Mouse (Mus musculus) thymus, postnatal 10 days (tissue): ENCODE data around the gene Ccdc3.
"Not testable (repeated sequence)": the region's sequence is repeated elsewhere in the genome, so short reads cannot be mapped to it uniquely, and the experiment has no call there.

ENCODE experiments used
- DNase-seq, 2 experiments: peaks; one replicate each; pipeline ENCODE4 v3.0.0; 2021; ENCODE audit warnings: low spot score in 2 of 2

The Ccdc3 gene

GRCm38 (mm10) chr2:5214581-5214980 is 77.0 kb downstream of the Ccdc3 start:
- DNase-seq, result no peak

DNA sequence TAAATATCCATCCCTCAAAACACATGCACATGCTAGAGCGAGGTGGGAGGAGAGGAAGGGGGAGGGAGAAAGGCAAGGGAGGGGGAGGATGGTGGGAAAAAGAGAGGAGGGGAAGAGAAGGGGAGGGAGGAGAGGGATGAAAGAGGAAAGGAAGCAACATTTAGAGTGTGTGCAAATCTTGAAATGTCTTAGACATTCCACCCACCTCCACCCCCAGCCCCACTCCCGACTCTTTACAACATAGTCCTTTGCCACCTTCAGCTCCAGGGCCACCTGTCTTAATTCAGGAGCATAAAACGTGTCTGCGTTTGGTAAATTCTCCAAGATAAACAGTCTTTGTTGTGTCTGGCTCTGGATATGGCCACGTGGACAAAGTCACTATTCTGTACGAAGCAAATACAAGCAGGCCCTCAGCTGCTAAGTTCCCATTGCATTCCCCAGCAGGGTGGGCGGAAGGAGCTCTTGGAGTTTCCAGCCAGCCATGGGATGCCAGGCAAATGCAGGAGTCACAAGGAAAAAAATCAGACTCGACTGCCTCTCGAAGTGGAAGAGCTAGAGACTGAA is 77.8 kb downstream of the Ccdc3 start:
- no peak for DNase-seq

GRCm38 (mm10) chr2:5219206-5219605 is 81.6 kb downstream of the Ccdc3 start:
- no peak for DNase-seq

- DNase-seq, result no peak
Observed at GRCm38 (mm10) chr2:5219847-5220375, 82.3 kb downstream of the Ccdc3 start.

GRCm38 (mm10) chr2:5222571-5222970 is 85.0 kb downstream of the Ccdc3 start:
- no peak for DNase-seq

DNA sequence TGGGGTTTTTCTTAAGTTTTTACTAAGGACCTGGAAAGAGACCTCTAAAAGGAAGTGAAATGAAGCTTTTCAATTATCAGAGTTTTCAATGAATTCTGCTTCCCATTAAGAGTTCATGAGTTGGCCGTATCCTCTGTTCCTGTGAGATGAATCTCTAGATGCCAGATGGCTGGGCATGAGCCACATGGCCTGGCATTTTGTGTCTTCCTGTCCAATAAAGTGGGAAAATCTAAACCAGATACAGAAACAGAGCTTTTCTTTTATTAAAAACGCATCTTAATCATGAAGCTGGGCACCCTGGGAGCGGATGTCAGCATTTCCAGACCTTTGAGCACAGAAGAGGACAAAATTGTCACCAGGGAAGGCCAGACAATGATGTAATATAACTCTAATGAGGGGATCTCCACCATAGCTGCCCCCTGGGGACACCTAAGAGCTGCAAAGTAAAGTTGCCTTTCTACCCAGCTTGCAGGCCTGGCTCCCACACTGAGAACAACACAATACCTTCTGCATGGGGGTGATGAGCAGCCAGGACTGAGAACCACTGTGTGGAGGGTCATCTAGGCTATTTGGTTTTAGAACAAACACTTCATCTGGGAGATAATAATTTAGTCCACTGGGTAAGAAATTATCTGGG is 99.4 kb downstream of the Ccdc3 start:
- no peak for DNase-seq

- no peak for DNase-seq
Observed at GRCm38 (mm10) chr2:5237870-5238269, 100.3 kb downstream of the Ccdc3 start.

DNA sequence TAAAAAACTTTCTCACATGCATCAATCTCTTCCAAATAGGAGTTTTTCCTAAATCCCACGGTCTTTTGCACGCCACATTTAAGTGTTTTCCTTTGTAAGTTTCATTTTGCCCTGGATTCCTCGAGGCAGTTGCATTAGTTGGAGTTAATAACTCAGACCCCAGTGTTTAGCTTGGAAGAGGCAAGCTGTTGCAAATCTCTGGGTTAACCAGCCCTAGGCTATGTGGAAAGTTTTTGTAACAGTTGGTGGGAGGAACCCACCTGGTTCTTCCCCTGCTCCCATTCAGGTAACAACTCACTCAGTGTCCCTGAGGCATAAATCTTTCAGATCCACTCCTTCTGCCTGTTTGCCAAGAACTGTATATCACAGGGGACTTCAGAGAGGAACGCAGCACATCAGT is 101.9 kb downstream of the Ccdc3 start:
- DNase-seq, result no peak

DNA sequence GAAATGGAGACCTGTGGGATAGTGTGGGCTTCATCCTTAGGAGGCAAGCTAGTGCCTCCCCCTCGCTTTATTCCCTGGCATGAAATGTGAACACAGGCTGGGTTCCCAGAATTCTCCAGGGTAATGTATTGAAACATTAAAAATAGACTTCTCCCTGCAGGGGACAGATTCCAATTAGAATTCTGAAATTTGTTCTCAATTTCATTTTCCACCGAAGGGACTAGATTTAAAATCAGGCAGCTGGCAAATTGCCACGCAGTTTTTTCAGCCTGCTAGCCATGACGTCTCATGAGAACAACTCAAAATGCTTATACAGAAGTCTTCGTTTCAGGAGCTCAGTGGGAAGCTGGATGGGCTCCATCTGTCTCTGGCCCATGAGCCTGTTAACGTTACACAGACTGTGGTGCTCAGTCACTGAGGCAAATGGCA is 103.9 kb downstream of the Ccdc3 start:
- no peak for DNase-seq

GRCm38 (mm10) chr2:5249199-5249598 is 111.6 kb downstream of the Ccdc3 start:
- not testable (repeated sequence) for DNase-seq

GRCm38 (mm10) chr2:5249969-5250368 is 112.4 kb downstream of the Ccdc3 start:
- no peak for DNase-seq

GRCm38 (mm10) chr2:5258250-5258649 is 120.7 kb downstream of the Ccdc3 start:
- DNase-seq, result no peak

DNA sequence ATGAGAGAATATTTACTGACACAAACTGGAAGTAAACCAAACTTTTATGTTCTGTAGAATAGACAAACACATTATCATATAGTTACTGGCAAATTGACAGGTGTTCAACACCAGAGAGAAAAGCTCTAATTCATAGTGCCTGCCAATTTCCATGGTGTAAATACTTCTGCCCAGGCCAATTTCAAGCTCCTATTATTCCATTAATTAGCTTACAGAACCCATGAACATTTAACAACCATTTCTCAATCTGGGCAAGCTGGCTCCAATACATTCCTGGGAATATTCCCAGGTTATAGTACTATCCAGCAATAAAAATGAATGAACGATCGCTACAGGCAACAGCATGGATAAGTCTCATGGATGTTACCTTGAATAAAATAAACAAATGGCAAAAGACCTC is 124.7 kb downstream of the Ccdc3 start:
- no peak for DNase-seq

DNA sequence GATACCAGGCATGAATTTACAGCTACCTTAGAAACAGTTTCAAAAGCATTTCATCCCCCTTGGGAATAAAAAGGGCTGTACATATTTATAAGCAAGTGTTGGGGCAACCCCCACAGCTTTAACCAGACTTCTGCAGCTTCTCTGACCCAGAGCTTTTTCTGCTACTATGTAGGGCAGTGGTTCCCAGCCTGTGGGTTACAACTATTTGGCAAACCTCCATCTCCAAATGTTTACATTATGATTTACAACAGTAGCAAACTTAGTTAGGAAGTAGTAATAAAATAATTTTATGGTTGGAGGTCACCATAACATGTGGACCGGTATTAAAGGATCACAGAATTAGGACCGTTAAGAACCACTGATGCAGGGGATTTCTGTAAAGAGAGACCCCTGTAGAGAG is 130.4 kb downstream of the Ccdc3 start:
- DNase-seq, result no peak
